Mouse (Mus musculus) liver, embryonic 15.5 days (tissue): Measurements from ENCODE around the gene Schip1. TPM values are rescaled to one million over a fixed set of nuclear protein-coding genes. Genes with fewer than 3 reads are reported as not detected.

ENCODE experiments used
- ATAC-seq: fragments of 200-750 bp; cut with Nextera tagmentation; 2 replicates; pipeline ENCODE4 v1.8.0; 2017; ENCODE audit warnings: moderate number of reproducible peaks, mild to moderate bottlenecking, moderate library complexity; ENCODE audit not compliant: insufficient read depth
- H3K27ac ChIP-seq: fragments of 300-500 bp; sonication (generic); replicated peaks from 2 replicates; pipeline ENCODE4 v1.5.1; 2015; ENCODE audit warnings: mild to moderate bottlenecking, inconsistent platforms
- H3K27me3 ChIP-seq: fragments of 300-500 bp; sonication (generic); 2 replicates; pipeline ENCODE4 v1.6.1; 2015; ENCODE audit warnings: mild to moderate bottlenecking, inconsistent platforms
- H3K36me3 ChIP-seq: fragments of 300-500 bp; sonication (generic); replicated peaks from 2 replicates; pipeline ENCODE4 v1.6.1; 2015; ENCODE audit warnings: moderate library complexity, mild to moderate bottlenecking, inconsistent platforms
- H3K4me1 ChIP-seq: fragments of 300-500 bp; sonication (generic); replicated peaks from 2 replicates; pipeline ENCODE4 v1.6.1; 2015; ENCODE audit warnings: inconsistent platforms
- H3K4me2 ChIP-seq: fragments of 300-500 bp; sonication (generic); 2 replicates; pipeline ENCODE4 v1.6.1; 2015; ENCODE audit warnings: moderate library complexity, mild to moderate bottlenecking, inconsistent platforms
- H3K4me3 ChIP-seq: fragments of 300-500 bp; sonication (generic); replicated peaks from 2 replicates; pipeline ENCODE4 v1.5.1; 2015; ENCODE audit warnings: mild to moderate bottlenecking, inconsistent platforms
- H3K9ac ChIP-seq: fragments of 300-500 bp; sonication (generic); 2 replicates; pipeline ENCODE4 v1.6.1; 2015; ENCODE audit warnings: moderate library complexity, mild to moderate bottlenecking, inconsistent platforms
- H3K9me3 ChIP-seq: fragments of 300-500 bp; sonication (generic); replicated peaks from 2 replicates; pipeline ENCODE4 v1.6.1; 2016; ENCODE audit warnings: inconsistent platforms
- WGBS: fragments of 180-500 bp; shearing (Covaris S2); methylation state at CpG from one replicate; pipeline ENCODE4 v1.1.7; 2015; ENCODE audit warnings: mixed read lengths; ENCODE audit not compliant: insufficient replicate concordance; 5-methylcytosine and 5-hydroxymethylcytosine counted together
- polyA plus RNA-seq: library from polyadenylated mRNA; unstranded; fragments of >200 nt; fragmentation: Nextera tagmentation; extraction: Ambion mirVana; gene quantifications from 2 replicates; pipeline ENCODE4 v1.2.1, GENCODE M21; 2015

Schip1 gene
- polyA plus RNA-seq, 1 experiment from 2014 or later = 2.4 TPM

GRCm38 (mm10) chr3:68210422-68210821, 145.8 kb downstream of the Schip1 start:
- Histone ChIP-seq H3K9me3 (no peaks in the 10 kb centered on the region), H3K4me1 (no peaks in the 10 kb centered on the region), H3K27ac (no peak overlapping the region), H3K27me3 (no peaks in the 10 kb centered on the region), H3K4me3 (no peak overlapping the region), H3K9ac (no peak overlapping the region), H3K4me2 (no peak overlapping the region), H3K36me3 (no peaks in the 10 kb centered on the region)
- ATAC-seq = no peak
- 49% methylated on average over 4 of the region's 4 CpGs for WGBS

- Histone ChIP-seq H3K9ac (no peak overlapping the region), H3K27me3 (no peaks in the 10 kb centered on the region), H3K36me3 (no peaks in the 10 kb centered on the region), H3K4me2 (no peak overlapping the region), H3K4me3 (no peak overlapping the region), H3K9me3 (no peaks in the 10 kb centered on the region), H3K27ac (no peak overlapping the region), H3K4me1 (no peaks in the 10 kb centered on the region)
- WGBS = 43% methylated on average over 3 of the region's 3 CpGs
- no peak for ATAC-seq
Observed at GRCm38 (mm10) chr3:68221452-68221851, 156.8 kb downstream of the Schip1 start.

- Histone ChIP-seq H3K27me3 (no peaks in the 10 kb centered on the region), H3K27ac (no peak overlapping the region), H3K4me2 (no peak overlapping the region), H3K4me1 (no peaks in the 10 kb centered on the region), H3K9me3 (no peaks in the 10 kb centered on the region), H3K4me3 (no peak overlapping the region), H3K36me3 (no peaks in the 10 kb centered on the region), H3K9ac (no peak overlapping the region)
- WGBS = 46% methylated on average over 2 of the region's 2 CpGs
- no peak for ATAC-seq
Observed at GRCm38 (mm10) chr3:68239887-68240286, 175.3 kb downstream of the Schip1 start.

GRCm38 (mm10) chr3:68243239-68243638, 178.6 kb downstream of the Schip1 start:
- Histone ChIP-seq H3K4me2 (no peak overlapping the region), H3K4me3 (no peak overlapping the region), H3K36me3 (no peaks in the 10 kb centered on the region), H3K4me1 (no peaks in the 10 kb centered on the region), H3K27me3 (no peaks in the 10 kb centered on the region), H3K27ac (no peak overlapping the region), H3K9me3 (no peaks in the 10 kb centered on the region), H3K9ac (no peak overlapping the region)
- ATAC-seq = no peak
- WGBS = 44% methylated on average over 3 of the region's 3 CpGs

GRCm38 (mm10) chr3:68246154-68246553, 181.6 kb downstream of the Schip1 start:
- H3K4me2 ChIP-seq = no peak overlapping the region
- no peak for ATAC-seq
- no peaks in the 10 kb centered on the region for H3K4me1 ChIP-seq
- no peaks in the 10 kb centered on the region for H3K9me3 ChIP-seq
- H3K27ac ChIP-seq = no peak overlapping the region
- no peaks in the 10 kb centered on the region for H3K36me3 ChIP-seq
- 57% methylated on average over 4 of the region's 4 CpGs for WGBS
- H3K4me3 ChIP-seq = no peak overlapping the region
- no peak overlapping the region for H3K9ac ChIP-seq
- no peaks in the 10 kb centered on the region for H3K27me3 ChIP-seq

- Histone ChIP-seq H3K36me3 (no peaks in the 10 kb centered on the region), H3K27ac (no peak overlapping the region), H3K4me3 (no peak overlapping the region), H3K4me2 (no peak overlapping the region), H3K27me3 (no peaks in the 10 kb centered on the region), H3K4me1 (no peaks in the 10 kb centered on the region), H3K9me3 (no peaks in the 10 kb centered on the region), H3K9ac (no peak overlapping the region)
- 39% methylated on average over 2 of the region's 2 CpGs for WGBS
- no peak for ATAC-seq
Observed at GRCm38 (mm10) chr3:68250589-68250988, 186.0 kb downstream of the Schip1 start.

- no peak overlapping the region for H3K4me3 ChIP-seq
- ATAC-seq = no peak
- no peak overlapping the region for H3K27ac ChIP-seq
- no peak overlapping the region for H3K4me2 ChIP-seq
- H3K9me3 ChIP-seq = no peaks in the 10 kb centered on the region
- no peaks in the 10 kb centered on the region for H3K4me1 ChIP-seq
- H3K27me3 ChIP-seq = no peaks in the 10 kb centered on the region
- WGBS = 49% methylated on average over 1 of the region's 1 CpGs
- H3K9ac ChIP-seq = no peak overlapping the region
- H3K36me3 ChIP-seq = no peaks in the 10 kb centered on the region
Observed at GRCm38 (mm10) chr3:68252335-68252734, 187.7 kb downstream of the Schip1 start.

- no peak overlapping the region for H3K9ac ChIP-seq
- no peaks in the 10 kb centered on the region for H3K36me3 ChIP-seq
- H3K27ac ChIP-seq = no peak overlapping the region
- H3K4me1 ChIP-seq = no peaks in the 10 kb centered on the region
- H3K9me3 ChIP-seq = no peaks in the 10 kb centered on the region
- H3K27me3 ChIP-seq = no peaks in the 10 kb centered on the region
- no peak for ATAC-seq
- no peak overlapping the region for H3K4me2 ChIP-seq
- H3K4me3 ChIP-seq = no peak overlapping the region
- WGBS = 51% methylated on average over 6 of the region's 6 CpGs
Observed at GRCm38 (mm10) chr3:68262304-68262703, 197.7 kb downstream of the Schip1 start.

- no peak overlapping the region for H3K27ac ChIP-seq
- H3K9ac ChIP-seq = no peak overlapping the region
- no peaks in the 10 kb centered on the region for H3K9me3 ChIP-seq
- H3K4me1 ChIP-seq = no peaks in the 10 kb centered on the region
- H3K4me2 ChIP-seq = no peak overlapping the region
- 56% methylated on average over 4 of the region's 4 CpGs for WGBS
- no peaks in the 10 kb centered on the region for H3K36me3 ChIP-seq
- H3K27me3 ChIP-seq = no peaks in the 10 kb centered on the region
- no peak overlapping the region for H3K4me3 ChIP-seq
- no peak for ATAC-seq
Observed at GRCm38 (mm10) chr3:68267905-68268304, 203.3 kb downstream of the Schip1 start.

- no peak for ATAC-seq
- no peaks in the 10 kb centered on the region for H3K4me1 ChIP-seq
- no peak overlapping the region for H3K4me2 ChIP-seq
- H3K36me3 ChIP-seq = no peaks in the 10 kb centered on the region
- H3K27me3 ChIP-seq = no peaks in the 10 kb centered on the region
- 67% methylated on average over 4 of the region's 4 CpGs for WGBS
- no peaks in the 10 kb centered on the region for H3K9me3 ChIP-seq
- no peak overlapping the region for H3K9ac ChIP-seq
- no peak overlapping the region for H3K27ac ChIP-seq
- no peak overlapping the region for H3K4me3 ChIP-seq
Observed at GRCm38 (mm10) chr3:68269251-68269650, 204.6 kb downstream of the Schip1 start.

GRCm38 (mm10) chr3:68270246-68270645, 205.6 kb downstream of the Schip1 start:
- ATAC-seq = no peak
- H3K36me3 ChIP-seq = no peaks in the 10 kb centered on the region
- no peaks in the 10 kb centered on the region for H3K9me3 ChIP-seq
- no peak overlapping the region for H3K9ac ChIP-seq
- H3K27ac ChIP-seq = no peak overlapping the region
- H3K4me1 ChIP-seq = no peaks in the 10 kb centered on the region
- no peak overlapping the region for H3K4me2 ChIP-seq
- whole genome bisulfite sequencing = 65% methylated on average over 6 of the region's 6 CpGs
- H3K4me3 ChIP-seq = no peak overlapping the region
- H3K27me3 ChIP-seq = no peaks in the 10 kb centered on the region

- H3K36me3 ChIP-seq = no peaks in the 10 kb centered on the region
- H3K9ac ChIP-seq = no peak overlapping the region
- no peak overlapping the region for H3K4me3 ChIP-seq
- no peaks in the 10 kb centered on the region for H3K9me3 ChIP-seq
- H3K27ac ChIP-seq = no peak overlapping the region
- H3K4me2 ChIP-seq = no peak overlapping the region
- H3K27me3 ChIP-seq = no peaks in the 10 kb centered on the region
- 49% methylated on average over 3 of the region's 3 CpGs for WGBS
- H3K4me1 ChIP-seq = no peaks in the 10 kb centered on the region
- ATAC-seq = no peak
Observed at GRCm38 (mm10) chr3:68271457-68271856, 206.9 kb downstream of the Schip1 start.
